Mouse (Mus musculus) liver, embryonic 13.5 days (tissue): Measurements from ENCODE around the gene Acad12. TPM values are rescaled to one million over a fixed set of nuclear protein-coding genes. Genes with fewer than 3 reads are reported as not detected.

ENCODE experiments used
- polyA plus RNA-seq: library from polyadenylated mRNA; unstranded; fragments of >200 nt; fragmentation: Nextera tagmentation; extraction: Ambion mirVana; gene quantifications from 2 replicates; pipeline ENCODE4 v1.2.1, GENCODE M21; 2015

Acad12 gene
- polyA plus RNA-seq, 1 experiment from 2014 or later = 1.4 TPM

Other genes starting within 250 kb of the Acad12 start
- gene Trafd1, start 233.3 kb downstream of the Acad12 start, polyA plus RNA-seq = 19.7 and 21.4 TPM in 2 replicates
- 32.8 and 37.7 TPM in 2 replicates for gene Naa25, start 221.0 kb downstream of the Acad12 start, polyA plus RNA-seq
- 0.83 and 1.3 TPM in 2 replicates for gene Tmem116, start 167.0 kb downstream of the Acad12 start, polyA plus RNA-seq
- gene Erp29, start 166.4 kb downstream of the Acad12 start, polyA plus RNA-seq = 99.8 and 102 TPM in 2 replicates
- not detected in 2 replicates for gene Adam1b, start 115.5 kb downstream of the Acad12 start, polyA plus RNA-seq
- gene Adam1a, start 73.5 kb downstream of the Acad12 start, polyA plus RNA-seq = 0.33 and 0.48 TPM in 2 replicates
- not detected in 2 replicates for gene Gm42878, start 73.5 kb downstream of the Acad12 start, polyA plus RNA-seq
- 27.4 and 29.1 TPM in 2 replicates for gene Mapkapk5, start 73.0 kb downstream of the Acad12 start, polyA plus RNA-seq
- 123 and 138 TPM in 2 replicates for gene Aldh2, start 25.1 kb downstream of the Acad12 start, polyA plus RNA-seq
- 2.0 and 2.4 TPM in 2 replicates for gene Acad10, start 41.6 kb upstream of the Acad12 start, polyA plus RNA-seq
- 23.9 and 25.5 TPM in 2 replicates for gene Brap, start 41.6 kb upstream of the Acad12 start, polyA plus RNA-seq
- gene Atxn2, start 92.4 kb upstream of the Acad12 start, polyA plus RNA-seq = 16.0 and 17.6 TPM in 2 replicates
- gene Sh2b3, start 218.7 kb upstream of the Acad12 start, polyA plus RNA-seq = 6.1 TPM in 2 replicates
- 3.7 and 4.0 TPM in 2 replicates for gene Pheta1, start 230.0 kb upstream of the Acad12 start, polyA plus RNA-seq